Mouse (Mus musculus) hindbrain, embryonic 11.5 days (tissue): ENCODE data around the gene Gpr146. TPM values are rescaled to one million over a fixed set of nuclear protein-coding genes. Genes with fewer than 3 reads are reported as not detected.

Source experiments
- ATAC-seq: fragments of 200-750 bp; cut with Nextera tagmentation; 2 replicates; pipeline ENCODE4 v1.8.0; 2017; ENCODE audit warnings: mild to moderate bottlenecking, moderate TSS enrichment, moderate library complexity; ENCODE audit not compliant: low FRiP score
- DNase-seq: peaks from one replicate; pipeline ENCODE4 v3.0.0-alpha.2; 2015; ENCODE audit warnings: low spot score
- H3K27ac ChIP-seq: fragments of 300-500 bp; sonication (generic); 2 replicates; pipeline ENCODE4 v1.5.1; 2014; ENCODE audit warnings: mild to moderate bottlenecking, low read depth, low read length
- H3K27me3 ChIP-seq: fragments of 300-500 bp; sonication (generic); 2 replicates; pipeline ENCODE4 v1.6.1; 2014; ENCODE audit warnings: mild to moderate bottlenecking, low read length, moderate library complexity, mixed read lengths; ENCODE audit not compliant: control insufficient read depth, insufficient read depth
- H3K36me3 ChIP-seq: fragments of 300-500 bp; sonication (generic); 2 replicates; pipeline ENCODE4 v1.6.1; 2014; ENCODE audit warnings: mild to moderate bottlenecking, low read length, moderate library complexity, mixed read lengths; ENCODE audit not compliant: control insufficient read depth, insufficient read depth
- H3K4me1 ChIP-seq: fragments of 300-500 bp; sonication (generic); replicated peaks from 2 replicates; pipeline ENCODE4 v1.6.1; 2014; ENCODE audit warnings: low read length, mixed read lengths; ENCODE audit not compliant: control insufficient read depth, insufficient read depth
- H3K4me2 ChIP-seq: fragments of 300-500 bp; sonication (generic); replicated peaks from 2 replicates; pipeline ENCODE4 v1.6.1; 2014; ENCODE audit warnings: mild to moderate bottlenecking, low read depth, low read length
- H3K4me3 ChIP-seq: fragments of 300-500 bp; sonication (generic); 2 replicates; pipeline ENCODE4 v1.5.1; 2014; ENCODE audit warnings: low read depth, low read length
- H3K9ac ChIP-seq: fragments of 300-500 bp; sonication (generic); 2 replicates; pipeline ENCODE4 v1.6.1; 2014; ENCODE audit warnings: low read depth, low read length
- H3K9me3 ChIP-seq: fragments of 300-500 bp; sonication (generic); 2 replicates; pipeline ENCODE4 v1.6.1; 2016; ENCODE audit warnings: low read length; ENCODE audit not compliant: control insufficient read depth
- WGBS: fragments of 180-500 bp; shearing (Covaris S2); extraction: QIAGEN DNeasy Blood & Tissue Kit; methylation state at CpG from one replicate; pipeline ENCODE4 v1.1.7; 2014; 5-methylcytosine and 5-hydroxymethylcytosine counted together
- polyA plus RNA-seq: library from polyadenylated mRNA; unstranded; fragments of >200 nt; fragmentation: Nextera tagmentation; extraction: Ambion mirVana; gene quantifications from 2 replicates; pipeline ENCODE4 v1.2.1, GENCODE M21; 2014

The Gpr146 gene
- polyA plus RNA-seq, 1 experiment from 2014 or later: 1.8 TPM

GRCm38 (mm10) chr5:139417480-139417879, 40.0 kb downstream of the Gpr146 start:
- Histone ChIP-seq H3K27me3 (no peaks in the 10 kb centered on the region), H3K9me3 (no peaks in the 10 kb centered on the region), H3K4me3 (no peak overlapping the region), H3K27ac (no peak overlapping the region), H3K9ac (no peak overlapping the region), H3K4me1 (peaks cover 9% of the 10 kb centered on the region), H3K4me2 (no peak overlapping the region), H3K36me3 (no peaks in the 10 kb centered on the region)
- WGBS: 82% methylated on average over 3 of the region's 3 CpGs
- DNase-seq (no peak), ATAC-seq (no peak)

DNA sequence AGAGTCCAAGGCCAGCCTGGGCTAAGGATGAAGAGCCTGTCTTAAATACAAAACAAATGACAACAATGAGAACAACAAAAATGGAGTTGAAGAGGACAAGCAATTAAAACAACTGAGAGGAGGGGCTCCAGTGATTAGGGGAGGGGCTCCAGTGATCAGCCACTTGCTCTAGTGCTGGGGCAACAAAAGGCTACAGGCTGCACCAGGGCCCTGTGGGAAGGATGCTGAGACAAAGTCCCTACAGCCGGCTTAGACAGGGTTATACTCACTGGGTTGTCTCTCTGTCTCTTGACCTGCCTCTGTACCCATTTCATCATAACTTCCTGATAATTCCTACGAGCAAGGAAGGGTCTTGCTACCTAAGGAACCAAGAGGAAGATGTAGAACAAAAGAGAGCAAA, 40.6 kb downstream of the Gpr146 start:
- DNase-seq (no peak), ATAC-seq (no peak)
- Histone ChIP-seq H3K4me3 (no peak overlapping the region), H3K4me1 (peaks cover 10% of the 10 kb centered on the region), H3K9me3 (no peaks in the 10 kb centered on the region), H3K36me3 (no peaks in the 10 kb centered on the region), H3K27me3 (no peaks in the 10 kb centered on the region), H3K9ac (no peak overlapping the region), H3K27ac (peak overlapping the region; percentile 32), H3K4me2 (no peak overlapping the region)
- WGBS: 56% methylated on average over 2 of the region's 2 CpGs

- 0 out of 2 replicates have a peak overlapping the region, but pooled peaks have one; percentile 37 for H3K9ac ChIP-seq
- DNase-seq (peak; percentile 51), ATAC-seq (peak; percentile 72)
These were observed 41.1 kb downstream of the Gpr146 start for GRCm38 (mm10) chr5:139418633-139419032.

DNA sequence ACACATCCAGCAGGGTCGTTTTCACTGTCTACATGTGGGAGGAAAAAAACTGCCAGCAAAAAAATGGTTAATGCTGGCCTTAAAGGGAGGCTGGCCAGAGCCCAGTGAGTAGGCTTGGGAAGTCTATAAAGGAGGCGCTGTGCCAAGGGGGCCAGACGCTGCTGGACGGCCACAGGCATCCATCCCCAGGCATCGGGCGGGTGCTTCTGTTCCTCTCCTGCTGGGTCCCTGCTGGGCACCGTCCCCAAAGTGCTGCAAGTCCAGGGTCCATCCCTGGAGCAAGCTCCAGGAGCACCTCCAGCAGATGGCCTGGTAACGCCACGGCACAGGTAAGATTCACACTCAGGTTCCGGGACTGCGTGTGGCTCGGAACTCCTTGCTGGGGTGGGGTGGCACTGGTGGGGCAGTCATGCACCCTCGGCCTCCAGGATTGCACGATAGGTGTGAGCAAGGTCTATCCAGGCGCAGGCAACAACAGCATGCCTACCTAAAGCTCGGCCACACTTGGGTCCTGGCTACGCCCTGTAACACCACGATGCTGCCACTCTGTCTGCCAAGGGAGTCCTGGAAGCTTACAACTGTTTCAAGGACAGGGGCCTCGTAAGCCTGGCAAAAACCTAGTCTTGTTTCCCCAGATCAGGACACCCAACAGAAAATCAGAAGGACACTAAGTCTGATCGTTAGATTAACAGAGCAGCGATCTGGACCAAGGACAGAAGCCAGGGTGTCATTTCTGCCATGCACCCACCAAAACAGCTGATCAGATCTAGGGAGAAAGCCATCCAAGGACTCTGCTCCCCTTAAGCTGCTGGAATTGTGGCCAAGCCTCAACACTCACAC, 45.7 kb downstream of the Gpr146 start, which contains the start of gene Gper1:
Gene Gper1 (plus strand): TSS at position 126 of the 840 bp plus-strand sequence.
- Histone ChIP-seq H3K9me3 (no peaks in the 10 kb centered on the region), H3K27me3 (no peaks in the 10 kb centered on the region), H3K9ac (peak within 1 kb of the TSS; percentile 29; the same call in 1 of the 2 replicates), H3K27ac (no peak within 1 kb of the TSS), H3K4me2 (no peak within 1 kb of the TSS), H3K36me3 (no peaks in the 10 kb centered on the region), H3K4me3 (no peak within 1 kb of the TSS), H3K4me1 (peaks cover 12% of the 10 kb centered on the region)
- ATAC-seq (no peak), DNase-seq (no peak)
- 62% methylated on average over 21 of the region's 21 CpGs for WGBS

More at GRCm38 (mm10) chr5:139418633-139419032, 41.1 kb downstream of the Gpr146 start:
- no peaks in the 10 kb centered on the region for H3K36me3 ChIP-seq
- H3K27ac ChIP-seq: peak overlapping the region; percentile 32
- peaks cover 12% of the 10 kb centered on the region for H3K4me1 ChIP-seq
- 11% methylated on average over 3 of the region's 3 CpGs for WGBS
- H3K9me3 ChIP-seq: no peaks in the 10 kb centered on the region
- H3K4me3 ChIP-seq: no peak overlapping the region
- no peaks in the 10 kb centered on the region for H3K27me3 ChIP-seq
- H3K4me2 ChIP-seq: no peak overlapping the region

GRCm38 (mm10) chr5:139425198-139425597, 47.7 kb downstream of the Gpr146 start:
- no peak overlapping the region for H3K4me2 ChIP-seq
- ATAC-seq (no peak), DNase-seq (no peak)
- no peak overlapping the region for H3K9ac ChIP-seq
- 0 out of 2 replicates have a peak, but pooled peaks cover 5% of the 10 kb centered on the region for H3K4me1 ChIP-seq
- no peaks in the 10 kb centered on the region for H3K27me3 ChIP-seq
- 83% methylated on average over 9 of the region's 9 CpGs for WGBS
- H3K9me3 ChIP-seq: no peaks in the 10 kb centered on the region
- no peak overlapping the region for H3K27ac ChIP-seq
- H3K36me3 ChIP-seq: no peaks in the 10 kb centered on the region
- H3K4me3 ChIP-seq: no peak overlapping the region

- DNase-seq (no peak), ATAC-seq (no peak)
- Histone ChIP-seq H3K4me3 (no peak overlapping the region), H3K27ac (no peak overlapping the region), H3K4me2 (no peak overlapping the region), H3K9ac (no peak overlapping the region), H3K4me1 (0 out of 2 replicates have a peak, but pooled peaks cover 5% of the 10 kb centered on the region), H3K9me3 (no peaks in the 10 kb centered on the region), H3K36me3 (no peaks in the 10 kb centered on the region), H3K27me3 (no peaks in the 10 kb centered on the region)
- WGBS: 89% methylated on average over 9 of the region's 9 CpGs
These were observed 49.5 kb downstream of the Gpr146 start for GRCm38 (mm10) chr5:139427001-139427400.

GRCm38 (mm10) chr5:139427989-139428388, 50.5 kb downstream of the Gpr146 start:
- Histone ChIP-seq H3K4me3 (no peak overlapping the region), H3K27me3 (no peaks in the 10 kb centered on the region), H3K27ac (no peak overlapping the region), H3K9ac (no peak overlapping the region), H3K9me3 (no peaks in the 10 kb centered on the region), H3K36me3 (no peaks in the 10 kb centered on the region), H3K4me2 (no peak overlapping the region), H3K4me1 (0 out of 2 replicates have a peak, but pooled peaks cover 5% of the 10 kb centered on the region)
- DNase-seq (no peak), ATAC-seq (no peak)
- 85% methylated on average over 9 of the region's 9 CpGs for WGBS

GRCm38 (mm10) chr5:139429818-139430341, 52.4 kb downstream of the Gpr146 start:
- Histone ChIP-seq H3K9ac (no peak overlapping the region), H3K27ac (no peak overlapping the region; the same call in 1 of the 2 replicates), H3K4me3 (no peak overlapping the region), H3K9me3 (no peaks in the 10 kb centered on the region), H3K4me2 (no peak overlapping the region), H3K27me3 (no peaks in the 10 kb centered on the region), H3K36me3 (no peaks in the 10 kb centered on the region), H3K4me1 (0 out of 2 replicates have a peak, but pooled peaks cover 5% of the 10 kb centered on the region)
- no peak for ATAC-seq
- WGBS: 71% methylated on average over 12 of the region's 12 CpGs
- DNase-seq: no peak
